Mouse (Mus musculus): ENCODE measurements around the gene Slc15a5. TPM values are rescaled to one million over a fixed set of nuclear protein-coding genes. Genes with fewer than 3 reads are reported as not detected.

Slc15a5 gene
- polyA plus RNA-seq, 1 experiment from 2014 or later: not detected

DNA sequence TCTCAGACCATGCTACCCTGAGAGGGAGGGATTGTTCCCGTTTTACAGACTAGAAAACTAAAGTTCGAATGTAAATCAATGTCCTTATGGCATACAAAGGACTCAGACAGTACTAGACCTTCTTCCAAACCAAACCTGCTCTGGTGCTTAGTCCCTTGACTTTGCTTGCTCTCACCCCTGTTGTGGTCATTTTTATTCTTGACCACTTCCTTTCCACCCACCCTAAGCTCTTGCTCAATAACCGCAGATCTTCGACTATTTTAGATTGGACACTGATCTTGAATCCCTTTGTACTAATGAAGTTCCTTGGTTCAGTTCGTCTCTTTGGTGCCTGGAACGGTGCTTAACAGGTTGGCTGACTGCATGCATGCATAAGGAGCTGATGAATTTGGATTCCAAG lies 94.5 kb downstream of the Slc15a5 start:
- 90% methylated on average over 6 of the region's 6 CpGs for WGBS
- no peak overlapping the region for H3K4me3 ChIP-seq (ENCODE audit: low read depth, low read length)
- no peaks in the 10 kb centered on the region for H3K4me1 ChIP-seq (ENCODE audit: control insufficient read depth, insufficient read depth, low read length)

DNA sequence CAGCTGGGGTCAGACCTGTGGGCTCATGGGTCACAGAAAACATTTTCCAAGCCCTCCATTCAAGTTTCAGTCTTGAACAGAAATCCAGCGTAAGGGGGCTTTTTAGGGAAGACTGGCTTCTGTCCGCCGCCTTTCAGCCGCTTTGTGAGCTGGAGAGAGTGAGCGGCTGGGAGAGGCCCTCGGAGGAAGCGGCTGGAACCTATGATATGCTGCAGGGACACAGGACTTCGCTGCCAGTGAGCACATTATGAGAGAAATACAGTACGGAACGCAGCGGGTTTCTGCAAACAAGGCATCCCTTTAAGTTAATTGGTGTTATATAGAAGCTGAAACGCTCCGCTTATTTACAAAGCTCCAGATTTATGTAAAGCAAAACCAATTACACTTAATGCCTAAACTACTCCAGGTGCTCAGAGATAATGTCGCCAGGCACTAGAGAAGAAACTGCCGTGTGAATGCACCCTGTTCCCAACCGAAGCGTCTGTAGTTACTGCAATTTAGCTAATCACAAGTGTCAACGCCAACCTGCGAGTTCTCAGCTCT lies 97.5 kb downstream of the Slc15a5 start:
- H3K27me3 ChIP-seq (replicated peaks; ENCODE audit: control insufficient read depth, insufficient read depth, low read length): no peaks in the 10 kb centered on the region
- H3K4me1 ChIP-seq (ENCODE audit: control insufficient read depth, insufficient read depth, low read length): no peaks in the 10 kb centered on the region
- H3K4me2 ChIP-seq (ENCODE audit: low read depth, low read length): peak overlapping the region; percentile 39
- no peak overlapping the region for H3K9ac ChIP-seq (ENCODE audit: low read depth, low read length)
- H3K4me3 ChIP-seq (ENCODE audit: low read depth, low read length): no peak overlapping the region
- no peak overlapping the region for H3K27ac ChIP-seq (replicated peaks; ENCODE audit: low read depth, low read length)
- no peak for ATAC-seq (ENCODE audit: low read depth)
- DNase-seq (ENCODE audit: low spot score): peak; percentile 31
- no peaks in the 10 kb centered on the region for H3K9me3 ChIP-seq (ENCODE audit: control insufficient read depth, low read length)
- 39% methylated on average over 19 of the region's 19 CpGs for WGBS
- no peaks in the 10 kb centered on the region for H3K36me3 ChIP-seq (ENCODE audit: control insufficient read depth, insufficient read depth, low read length)

More for the DNA sequence above, 94.5 kb downstream of the Slc15a5 start:
- DNase-seq (ENCODE audit: low spot score) (no peak), ATAC-seq (ENCODE audit: low read depth) (no peak)
- Histone ChIP-seq H3K9ac (ENCODE audit: low read depth, low read length) (no peak overlapping the region), H3K27me3 (replicated peaks; ENCODE audit: control insufficient read depth, insufficient read depth, low read length) (no peaks in the 10 kb centered on the region), H3K27ac (replicated peaks; ENCODE audit: low read depth, low read length) (no peak overlapping the region), H3K36me3 (ENCODE audit: control insufficient read depth, insufficient read depth, low read length) (no peaks in the 10 kb centered on the region), H3K4me2 (ENCODE audit: low read depth, low read length) (no peak overlapping the region), H3K9me3 (ENCODE audit: control insufficient read depth, low read length) (no peaks in the 10 kb centered on the region)

DNA sequence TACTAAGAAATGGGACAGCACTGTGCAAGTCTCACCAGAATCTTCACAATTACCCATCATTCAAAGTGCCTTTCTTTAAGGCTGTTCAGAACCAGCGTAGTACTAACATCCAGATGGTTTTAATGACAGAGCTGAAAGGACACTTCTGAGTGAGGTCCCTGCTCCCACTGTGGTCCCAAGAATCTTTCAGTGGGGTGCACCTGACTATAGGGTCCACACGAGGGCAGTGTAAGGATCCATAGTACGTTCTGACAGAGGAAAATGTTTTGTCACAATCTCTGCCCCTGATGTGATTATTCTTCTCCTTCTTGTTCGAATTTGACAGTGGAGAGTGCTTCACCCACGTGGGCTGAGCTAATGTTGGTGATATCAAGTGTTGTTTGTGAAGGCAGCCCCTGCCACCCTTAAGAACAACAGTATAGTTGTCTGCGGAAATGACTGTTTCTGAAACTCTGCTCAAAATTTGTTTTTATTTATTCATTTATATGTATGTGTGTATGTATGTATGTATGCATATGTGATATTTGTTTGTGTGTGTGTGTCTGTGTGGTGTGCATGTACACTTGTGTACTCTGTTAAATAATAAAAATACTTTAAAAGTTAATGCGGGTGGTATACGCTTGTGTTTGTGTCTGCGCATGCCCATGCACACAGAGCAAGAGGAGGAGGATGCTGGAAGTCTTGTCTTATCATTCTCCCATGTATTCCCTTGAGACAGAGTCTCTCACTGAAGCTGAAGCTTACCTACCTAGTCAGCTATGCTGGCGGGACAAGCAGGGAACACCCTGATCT lies 98.6 kb downstream of the Slc15a5 start:
- Histone ChIP-seq H3K4me3 (ENCODE audit: low read depth, low read length) (no peak overlapping the region), H3K9ac (ENCODE audit: low read depth, low read length) (no peak overlapping the region), H3K9me3 (ENCODE audit: control insufficient read depth, low read length) (no peaks in the 10 kb centered on the region), H3K4me2 (ENCODE audit: low read depth, low read length) (no peak overlapping the region), H3K36me3 (ENCODE audit: control insufficient read depth, insufficient read depth, low read length) (no peaks in the 10 kb centered on the region), H3K4me1 (ENCODE audit: control insufficient read depth, insufficient read depth, low read length) (no peaks in the 10 kb centered on the region), H3K27me3 (replicated peaks; ENCODE audit: control insufficient read depth, insufficient read depth, low read length) (no peaks in the 10 kb centered on the region), H3K27ac (replicated peaks; ENCODE audit: low read depth, low read length) (no peak overlapping the region)
- DNase-seq (ENCODE audit: low spot score) (no peak), ATAC-seq (ENCODE audit: low read depth) (no peak)
- 70% methylated on average over 10 of the region's 10 CpGs for WGBS

GRCm38 (mm10) chr6:137980413-137980812 lies 99.3 kb downstream of the Slc15a5 start:
- H3K9ac ChIP-seq (ENCODE audit: low read depth, low read length): no peak overlapping the region
- no peak for DNase-seq (ENCODE audit: low spot score)
- no peak overlapping the region for H3K27ac ChIP-seq (replicated peaks; ENCODE audit: low read depth, low read length)
- no peaks in the 10 kb centered on the region for H3K4me1 ChIP-seq (ENCODE audit: control insufficient read depth, insufficient read depth, low read length)
- no peaks in the 10 kb centered on the region for H3K27me3 ChIP-seq (replicated peaks; ENCODE audit: control insufficient read depth, insufficient read depth, low read length)
- no peak overlapping the region for H3K4me3 ChIP-seq (ENCODE audit: low read depth, low read length)
- H3K9me3 ChIP-seq (ENCODE audit: control insufficient read depth, low read length): no peaks in the 10 kb centered on the region
- ATAC-seq (ENCODE audit: low read depth): no peak
- no peaks in the 10 kb centered on the region for H3K36me3 ChIP-seq (ENCODE audit: control insufficient read depth, insufficient read depth, low read length)
- 75% methylated on average over 8 of the region's 8 CpGs for WGBS
- H3K4me2 ChIP-seq (ENCODE audit: low read depth, low read length): no peak overlapping the region

GRCm38 (mm10) chr6:137979802-137980201 lies 99.9 kb downstream of the Slc15a5 start:
- Histone ChIP-seq H3K27ac (replicated peaks; ENCODE audit: low read depth, low read length) (no peak overlapping the region), H3K9me3 (ENCODE audit: control insufficient read depth, low read length) (no peaks in the 10 kb centered on the region), H3K4me2 (ENCODE audit: low read depth, low read length) (no peak overlapping the region), H3K4me1 (ENCODE audit: control insufficient read depth, insufficient read depth, low read length) (no peaks in the 10 kb centered on the region), H3K9ac (ENCODE audit: low read depth, low read length) (no peak overlapping the region), H3K4me3 (ENCODE audit: low read depth, low read length) (no peak overlapping the region), H3K27me3 (replicated peaks; ENCODE audit: control insufficient read depth, insufficient read depth, low read length) (no peaks in the 10 kb centered on the region), H3K36me3 (ENCODE audit: control insufficient read depth, insufficient read depth, low read length) (no peaks in the 10 kb centered on the region)
- WGBS: 80% methylated on average over 12 of the region's 12 CpGs
- ATAC-seq (ENCODE audit: low read depth) (no peak), DNase-seq (ENCODE audit: low spot score) (peak; percentile 19)

GRCm38 (mm10) chr6:137976021-137976420 lies 103.7 kb downstream of the Slc15a5 start:
- no peak for ATAC-seq (ENCODE audit: low read depth)
- H3K4me3 ChIP-seq (ENCODE audit: low read depth, low read length): no peak overlapping the region
- no peak overlapping the region for H3K27ac ChIP-seq (replicated peaks; ENCODE audit: low read depth, low read length)
- no peak overlapping the region for H3K4me2 ChIP-seq (ENCODE audit: low read depth, low read length)
- H3K27me3 ChIP-seq (replicated peaks; ENCODE audit: control insufficient read depth, insufficient read depth, low read length): no peaks in the 10 kb centered on the region
- H3K9me3 ChIP-seq (ENCODE audit: control insufficient read depth, low read length): no peaks in the 10 kb centered on the region
- no peak for DNase-seq (ENCODE audit: low spot score)
- no peaks in the 10 kb centered on the region for H3K36me3 ChIP-seq (ENCODE audit: control insufficient read depth, insufficient read depth, low read length)
- no peaks in the 10 kb centered on the region for H3K4me1 ChIP-seq (ENCODE audit: control insufficient read depth, insufficient read depth, low read length)
- 87% methylated on average over 3 of the region's 3 CpGs for WGBS
- no peak overlapping the region for H3K9ac ChIP-seq (ENCODE audit: low read depth, low read length)

GRCm38 (mm10) chr6:137963703-137964102 lies 116.0 kb downstream of the Slc15a5 start:
- no peak for ATAC-seq (ENCODE audit: low read depth)
- no peak overlapping the region for H3K4me3 ChIP-seq (ENCODE audit: low read depth, low read length)
- no peaks in the 10 kb centered on the region for H3K9me3 ChIP-seq (ENCODE audit: control insufficient read depth, low read length)
- 39% methylated on average over 7 of the region's 7 CpGs for WGBS
- no peak overlapping the region for H3K4me2 ChIP-seq (ENCODE audit: low read depth, low read length)
- DNase-seq (ENCODE audit: low spot score): no peak
- no peaks in the 10 kb centered on the region for H3K4me1 ChIP-seq (ENCODE audit: control insufficient read depth, insufficient read depth, low read length)
- H3K27ac ChIP-seq (replicated peaks; ENCODE audit: low read depth, low read length): no peak overlapping the region
- no peak overlapping the region for H3K9ac ChIP-seq (ENCODE audit: low read depth, low read length)
- H3K27me3 ChIP-seq (replicated peaks; ENCODE audit: control insufficient read depth, insufficient read depth, low read length): no peaks in the 10 kb centered on the region
- no peaks in the 10 kb centered on the region for H3K36me3 ChIP-seq (ENCODE audit: control insufficient read depth, insufficient read depth, low read length)

- ATAC-seq (ENCODE audit: low read depth) (no peak), DNase-seq (ENCODE audit: low spot score) (no peak)
- Histone ChIP-seq H3K9ac (ENCODE audit: low read depth, low read length) (no peak overlapping the region), H3K4me3 (ENCODE audit: low read depth, low read length) (no peak overlapping the region), H3K4me1 (ENCODE audit: control insufficient read depth, insufficient read depth, low read length) (no peaks in the 10 kb centered on the region), H3K9me3 (ENCODE audit: control insufficient read depth, low read length) (no peaks in the 10 kb centered on the region), H3K27me3 (replicated peaks; ENCODE audit: control insufficient read depth, insufficient read depth, low read length) (no peaks in the 10 kb centered on the region), H3K36me3 (ENCODE audit: control insufficient read depth, insufficient read depth, low read length) (no peaks in the 10 kb centered on the region), H3K27ac (replicated peaks; ENCODE audit: low read depth, low read length) (no peak overlapping the region), H3K4me2 (ENCODE audit: low read depth, low read length) (no peak overlapping the region)
- 56% methylated on average over 4 of the region's 4 CpGs for whole genome bisulfite sequencing
Observed at GRCm38 (mm10) chr6:137962836-137963235, 116.9 kb downstream of the Slc15a5 start.

Data from embryonic facial prominence, embryonic 14.5 days (tissue).